Mouse (Mus musculus) liver, embryonic 11.5 days (tissue): ENCODE data around the gene Scgn. TPM values are rescaled to one million over a fixed set of nuclear protein-coding genes. Genes with fewer than 3 reads are reported as not detected.

Experiments used
- ATAC-seq: fragments of 200-750 bp; cut with Nextera tagmentation; replicated peaks from 2 replicates; pipeline ENCODE4 v1.8.0; 2017; ENCODE audit warnings: moderate number of reproducible peaks, mild to moderate bottlenecking, moderate TSS enrichment, moderate library complexity; ENCODE audit not compliant: low FRiP score
- DNase-seq: peaks from one replicate; pipeline ENCODE4 v3.0.0-alpha.2; 2017; ENCODE audit warnings: low spot score
- H3K27ac ChIP-seq: fragments of 300-500 bp; sonication (generic); 2 replicates; pipeline ENCODE4 v1.5.1; 2014; ENCODE audit warnings: mild to moderate bottlenecking, low read depth, low read length, control low read depth
- H3K27me3 ChIP-seq: fragments of 300-500 bp; sonication (generic); replicated peaks from 2 replicates; pipeline ENCODE4 v1.6.1; 2014; ENCODE audit warnings: low read length, mixed read lengths; ENCODE audit not compliant: control insufficient read depth, insufficient read depth
- H3K36me3 ChIP-seq: fragments of 300-500 bp; sonication (generic); 2 replicates; pipeline ENCODE4 v1.6.1; 2014; ENCODE audit warnings: mild to moderate bottlenecking, low read length, moderate library complexity, mixed read lengths; ENCODE audit not compliant: control insufficient read depth, insufficient read depth
- H3K4me1 ChIP-seq: fragments of 300-500 bp; sonication (generic); replicated peaks from 2 replicates; pipeline ENCODE4 v1.6.1; 2014; ENCODE audit warnings: low read length, mixed read lengths; ENCODE audit not compliant: control insufficient read depth, insufficient read depth
- H3K4me2 ChIP-seq: fragments of 300-500 bp; sonication (generic); 2 replicates; pipeline ENCODE4 v1.6.1; 2014; ENCODE audit warnings: mild to moderate bottlenecking, control low read depth, moderate library complexity
- H3K4me3 ChIP-seq: fragments of 300-500 bp; sonication (generic); 2 replicates; pipeline ENCODE4 v1.5.1; 2014; ENCODE audit warnings: low read depth, low read length, control low read depth
- H3K9ac ChIP-seq: fragments of 300-500 bp; sonication (generic); 2 replicates; pipeline ENCODE4 v1.6.1; 2014; ENCODE audit warnings: low read depth, low read length, control low read depth
- H3K9me3 ChIP-seq: fragments of 300-500 bp; sonication (generic); 2 replicates; pipeline ENCODE4 v1.6.1; 2016; ENCODE audit warnings: low read length, inconsistent platforms, mixed read lengths; ENCODE audit not compliant: control insufficient read depth
- WGBS: fragments of 180-500 bp; shearing (Covaris S2); extraction: QIAGEN DNeasy Blood & Tissue Kit; methylation state at CpG from one replicate; pipeline ENCODE4 v1.1.7; 2014; 5-methylcytosine and 5-hydroxymethylcytosine counted together
- polyA plus RNA-seq: library from polyadenylated mRNA; unstranded; fragments of >200 nt; fragmentation: Nextera tagmentation; extraction: Ambion mirVana; gene quantifications from 2 replicates; pipeline ENCODE4 v1.2.1, GENCODE M21; 2014

The Scgn gene
- polyA plus RNA-seq, 1 experiment from 2014 or later, result not detected

- Histone ChIP-seq H3K9me3 (no peaks in the 10 kb centered on the region), H3K4me3 (no peak overlapping the region), H3K36me3 (no peaks in the 10 kb centered on the region), H3K27ac (no peak overlapping the region), H3K4me1 (no peaks in the 10 kb centered on the region; the same call in 1 of the 2 replicates), H3K4me2 (no peak overlapping the region), H3K27me3 (no peaks in the 10 kb centered on the region; the same call in 1 of the 2 replicates), H3K9ac (no peak overlapping the region)
- DNase-seq, result no peak
- ATAC-seq, result no peak
- WGBS, result 69% methylated on average over 11 of the region's 11 CpGs
These were observed 60.1 kb downstream of the Scgn start for GRCm38 (mm10) chr13:23930904-23931303.

DNA sequence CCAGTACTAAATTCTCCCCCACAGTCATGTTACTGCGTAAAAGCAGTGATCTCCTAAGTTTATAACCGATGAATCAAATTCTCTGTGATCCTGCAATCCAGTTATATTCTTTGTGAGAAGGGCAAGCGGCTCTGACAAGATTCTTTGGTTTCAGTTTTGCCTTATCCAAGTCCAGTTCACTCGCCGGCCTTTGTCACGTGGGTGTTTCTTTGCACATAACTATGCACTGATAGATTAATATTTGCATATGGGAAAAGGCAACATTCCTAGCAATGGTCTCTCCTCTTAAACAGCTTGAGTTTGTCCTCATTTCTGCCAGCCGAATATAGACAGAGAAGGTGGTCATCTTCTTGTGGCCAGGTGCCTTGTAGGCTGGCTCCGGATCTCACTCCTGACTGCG is 60.6 kb downstream of the Scgn start:
- Histone ChIP-seq H3K4me3 (no peak overlapping the region), H3K4me2 (no peak overlapping the region), H3K36me3 (no peaks in the 10 kb centered on the region), H3K9ac (no peak overlapping the region), H3K9me3 (no peaks in the 10 kb centered on the region), H3K4me1 (no peaks in the 10 kb centered on the region; the same call in 1 of the 2 replicates), H3K27me3 (no peaks in the 10 kb centered on the region; the same call in 1 of the 2 replicates), H3K27ac (no peak overlapping the region)
- 85% methylated on average over 9 of the region's 9 CpGs for WGBS
- no peak for ATAC-seq
- no peak for DNase-seq

GRCm38 (mm10) chr13:23928637-23929036 is 62.4 kb downstream of the Scgn start:
- Histone ChIP-seq H3K27me3 (no peaks in the 10 kb centered on the region; the same call in 1 of the 2 replicates), H3K4me1 (no peaks in the 10 kb centered on the region; the same call in 1 of the 2 replicates), H3K36me3 (no peaks in the 10 kb centered on the region), H3K9ac (no peak overlapping the region), H3K4me3 (no peak overlapping the region), H3K27ac (no peak overlapping the region), H3K4me2 (peak overlapping the region; percentile 6; the same call in 1 of the 2 replicates), H3K9me3 (no peaks in the 10 kb centered on the region)
- ATAC-seq, result no peak
- WGBS, result 34% methylated on average over 3 of the region's 3 CpGs
- no peak for DNase-seq

DNA sequence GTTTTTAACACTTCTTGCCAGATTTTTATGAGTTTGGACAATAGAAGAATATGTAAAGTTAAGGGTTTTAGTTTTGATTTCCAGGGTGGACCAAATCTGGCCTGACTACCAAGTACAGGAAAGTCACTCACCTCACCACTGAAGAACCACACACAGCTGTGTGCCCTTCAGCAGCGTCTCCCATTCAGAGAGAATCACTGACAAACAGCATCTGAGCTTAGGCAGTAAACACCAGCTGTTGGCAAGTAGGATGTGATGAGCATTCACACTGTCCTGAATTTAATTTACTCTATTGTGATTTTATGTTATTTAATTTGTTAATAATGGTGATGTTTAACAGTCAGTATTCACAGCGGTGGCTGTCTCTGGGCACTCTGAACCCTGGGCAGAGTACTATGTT is 65.2 kb downstream of the Scgn start:
- Histone ChIP-seq H3K9ac (no peak overlapping the region), H3K27me3 (no peaks in the 10 kb centered on the region), H3K9me3 (no peaks in the 10 kb centered on the region), H3K4me2 (no peak overlapping the region), H3K36me3 (no peaks in the 10 kb centered on the region), H3K4me3 (no peak overlapping the region), H3K4me1 (no peaks in the 10 kb centered on the region; the same call in 1 of the 2 replicates), H3K27ac (no peak overlapping the region)
- 71% methylated on average over 2 of the region's 2 CpGs for WGBS
- ATAC-seq (no peak), DNase-seq (no peak)

GRCm38 (mm10) chr13:23917674-23918073 is 73.3 kb downstream of the Scgn start:
- H3K27ac ChIP-seq, result no peak overlapping the region
- H3K9me3 ChIP-seq, result no peaks in the 10 kb centered on the region
- H3K4me2 ChIP-seq, result no peak overlapping the region
- DNase-seq (no peak), ATAC-seq (no peak)
- H3K4me3 ChIP-seq, result no peak overlapping the region
- WGBS, result 32% methylated on average over 4 of the region's 4 CpGs
- H3K4me1 ChIP-seq, result peaks cover 26% of the 10 kb centered on the region
- H3K9ac ChIP-seq, result no peak overlapping the region
- H3K36me3 ChIP-seq, result no peaks in the 10 kb centered on the region
- no peaks in the 10 kb centered on the region for H3K27me3 ChIP-seq

DNA sequence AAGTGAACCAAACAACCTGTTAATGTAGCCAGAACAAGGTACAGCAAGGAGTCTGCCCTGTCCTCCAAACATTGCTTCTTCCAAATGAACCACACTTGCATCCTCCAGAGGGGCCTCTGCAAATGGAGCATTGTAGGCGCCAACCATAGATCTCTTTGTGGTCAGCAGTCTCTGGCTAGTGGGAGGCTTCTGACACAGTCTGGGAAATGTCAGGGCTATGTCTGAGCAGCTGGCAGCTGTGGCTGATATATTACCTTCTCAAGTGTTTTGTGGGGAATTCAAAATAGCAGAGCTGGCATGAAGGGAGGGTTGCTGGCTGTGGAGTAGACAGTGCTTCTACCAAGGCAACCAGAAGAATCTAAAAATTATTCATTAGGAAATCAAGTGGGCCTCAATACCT is 74.9 kb downstream of the Scgn start:
- no peak overlapping the region for H3K27ac ChIP-seq
- peaks cover 26% of the 10 kb centered on the region for H3K4me1 ChIP-seq
- H3K27me3 ChIP-seq, result no peaks in the 10 kb centered on the region
- H3K4me2 ChIP-seq, result no peak overlapping the region
- no peak overlapping the region for H3K9ac ChIP-seq
- no peak for ATAC-seq
- H3K4me3 ChIP-seq, result no peak overlapping the region
- DNase-seq, result no peak
- H3K9me3 ChIP-seq, result no peaks in the 10 kb centered on the region
- H3K36me3 ChIP-seq, result no peaks in the 10 kb centered on the region
- 65% methylated on average over 1 of the region's 1 CpGs for WGBS

- no peak for ATAC-seq
- no peaks in the 10 kb centered on the region for H3K36me3 ChIP-seq
- H3K4me3 ChIP-seq, result no peak within 1 kb of the TSS
- peak within 1 kb of the TSS; percentile 74 for H3K27ac ChIP-seq
- H3K4me2 ChIP-seq, result no peak within 1 kb of the TSS
- H3K4me1 ChIP-seq, result peaks cover 36% of the 10 kb centered on the region
- H3K9me3 ChIP-seq, result no peaks in the 10 kb centered on the region
- no peaks in the 10 kb centered on the region for H3K27me3 ChIP-seq
- no peak within 1 kb of the TSS for H3K9ac ChIP-seq
- DNase-seq, result no peak
- 49% methylated on average over 9 of the region's 9 CpGs for WGBS
These were observed 76.4 kb downstream of the Scgn start, which contains the start of gene Slc17a4 for GRCm38 (mm10) chr13:23914376-23915167. Gene Slc17a4, minus strand, starts transcription at chr13:23915009.

GRCm38 (mm10) chr13:23913791-23914306 is 77.2 kb downstream of the Scgn start:
- 11% methylated on average over 6 of the region's 6 CpGs for WGBS
- no peak overlapping the region for H3K4me3 ChIP-seq
- peaks cover 37% of the 10 kb centered on the region for H3K4me1 ChIP-seq
- H3K4me2 ChIP-seq, result no peak overlapping the region
- DNase-seq (peak; percentile 38), ATAC-seq (peak; percentile 90)
- peak overlapping the region; percentile 74 for H3K27ac ChIP-seq
- no peak overlapping the region for H3K9ac ChIP-seq
- no peaks in the 10 kb centered on the region for H3K36me3 ChIP-seq
- H3K9me3 ChIP-seq, result no peaks in the 10 kb centered on the region
- H3K27me3 ChIP-seq, result no peaks in the 10 kb centered on the region

DNA sequence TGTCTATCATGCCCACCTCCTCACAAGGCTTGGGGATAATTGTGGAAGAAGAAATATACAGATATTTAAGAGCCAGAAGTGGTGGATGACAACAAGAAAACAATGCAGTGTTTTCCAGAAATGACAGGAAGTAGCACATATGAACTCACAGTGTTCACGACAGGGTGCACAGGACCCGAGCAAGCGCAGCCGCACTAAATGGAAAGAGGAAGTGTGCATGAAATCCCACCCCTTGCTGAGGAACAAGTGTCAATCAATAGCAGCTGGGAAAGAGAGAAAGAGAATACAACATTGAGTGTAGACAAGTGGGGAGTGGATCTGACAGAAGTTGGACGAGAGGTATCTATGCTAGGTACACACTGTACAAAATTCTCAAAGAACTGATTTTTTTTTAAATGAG is 79.7 kb downstream of the Scgn start:
- Histone ChIP-seq H3K4me3 (no peak overlapping the region), H3K4me2 (no peak overlapping the region), H3K36me3 (no peaks in the 10 kb centered on the region), H3K9me3 (no peaks in the 10 kb centered on the region), H3K27ac (no peak overlapping the region), H3K9ac (no peak overlapping the region), H3K4me1 (peaks cover 37% of the 10 kb centered on the region), H3K27me3 (no peaks in the 10 kb centered on the region)
- WGBS, result 58% methylated on average over 5 of the region's 5 CpGs
- ATAC-seq, result no peak
- DNase-seq, result no peak
